Mouse (Mus musculus) ES-E14 (cell line): Measurements from ENCODE around the gene Sfxn2.

ENCODE experiments used
- CHD2 ChIP-seq: IDR thresholded peaks from 2 replicates; pipeline ENCODE4 v1.6.1; 2014; ENCODE audit warnings: mild to moderate bottlenecking, low read depth, low read length, inconsistent platforms
- MAFK ChIP-seq: IDR thresholded peaks from 2 replicates; pipeline ENCODE4 v1.6.1; 2014; ENCODE audit warnings: mild to moderate bottlenecking, low read depth, low read length, inconsistent platforms; ENCODE audit not compliant: insufficient read depth

- TF ChIP-seq MAFK (no peak), CHD2 (no peak)
Measured at GRCm38 (mm10) chr19:46629807-46630206, 56.6 kb downstream of the Sfxn2 start.
